Mouse (Mus musculus) cortical plate, adult 2 months (tissue): ENCODE measurements around the gene Vps72.

ENCODE experiments used
- CTCF ChIP-seq: fragments of 200-500 bp; IDR thresholded peaks from 2 replicates; pipeline ENCODE4 v1.5.1; 2011; ENCODE audit warnings: mild to moderate bottlenecking, control low read depth, low read length; ENCODE audit not compliant: insufficient read depth; ENCODE audit errors: extremely low read depth
- POLR2A ChIP-seq: fragments of 200-500 bp; IDR thresholded peaks from 2 replicates; pipeline ENCODE4 v1.6.1; 2011; ENCODE audit warnings: mild to moderate bottlenecking, low read length, control low read depth; ENCODE audit not compliant: insufficient read depth; ENCODE audit errors: extremely low read depth

DNA sequence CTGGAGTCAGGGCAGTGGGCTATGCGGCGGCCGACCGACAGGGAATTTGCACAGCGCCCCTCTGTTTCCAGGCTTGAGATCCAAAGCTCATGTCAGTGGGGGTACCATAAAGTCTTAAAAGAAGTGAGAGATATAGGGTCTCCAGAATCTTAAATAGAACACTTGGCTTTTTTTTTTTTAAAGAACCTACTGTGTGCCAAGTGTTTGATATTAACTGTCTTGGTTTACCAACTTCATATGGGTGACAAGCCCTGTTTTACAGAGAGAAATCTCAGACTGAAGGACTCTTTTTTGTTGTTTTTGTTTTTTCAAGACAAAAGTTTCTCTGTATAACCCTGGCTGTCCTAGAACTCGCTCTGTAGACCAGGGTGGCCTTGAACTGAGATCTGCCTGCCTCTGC, 30.0 kb downstream of the Vps72 start:
- TF ChIP-seq CTCF (no peak), POLR2A (no peak)
